Mouse (Mus musculus) kidney, adult 11 months (tissue): ENCODE data around the gene Cav3.
A peak's percentile ranks its signal among the peaks of the same experiment; 100 is the strongest.

ENCODE experiments used
- DNase-seq: peaks from one replicate; pipeline ENCODE4 v3.0.0; 2022

Gene Cav3

DNA sequence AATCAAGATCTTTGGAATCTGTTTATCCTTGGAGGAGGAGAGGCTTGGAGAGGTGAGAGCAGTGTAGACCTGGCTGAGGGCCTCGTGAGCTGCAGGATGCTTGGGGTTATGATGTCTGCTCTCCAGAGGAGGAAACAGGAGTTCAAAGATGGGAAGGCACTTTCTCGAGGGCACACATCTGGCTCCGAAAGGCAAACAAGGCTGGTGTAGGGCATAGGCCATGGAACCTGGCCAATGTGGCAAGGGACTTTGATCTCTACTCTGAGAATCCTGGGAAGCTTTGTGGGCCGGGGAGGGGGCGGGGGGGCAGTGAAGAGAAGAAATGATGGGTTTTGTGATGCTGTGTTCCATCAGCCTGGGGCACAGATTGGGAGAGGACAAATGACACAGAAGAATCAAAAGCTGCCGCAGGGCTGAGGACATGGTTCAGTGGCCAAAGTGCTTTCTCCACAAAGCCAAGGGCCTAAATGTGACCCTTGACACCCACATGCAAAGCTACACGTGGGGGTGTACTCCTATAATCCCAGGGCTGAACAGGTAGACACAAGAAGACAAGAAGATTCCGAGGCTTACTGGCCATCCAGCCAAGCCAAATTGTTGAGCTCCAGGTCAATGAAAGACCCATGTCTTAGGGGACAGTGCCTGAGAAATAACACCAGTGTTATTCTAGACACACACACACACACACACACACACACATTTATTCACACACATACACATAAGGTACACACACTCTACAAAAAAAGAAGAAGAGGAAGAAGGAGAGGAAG, 37.2 kb downstream of the Cav3 start:
- DNase-seq: peak; percentile 70

DNA sequence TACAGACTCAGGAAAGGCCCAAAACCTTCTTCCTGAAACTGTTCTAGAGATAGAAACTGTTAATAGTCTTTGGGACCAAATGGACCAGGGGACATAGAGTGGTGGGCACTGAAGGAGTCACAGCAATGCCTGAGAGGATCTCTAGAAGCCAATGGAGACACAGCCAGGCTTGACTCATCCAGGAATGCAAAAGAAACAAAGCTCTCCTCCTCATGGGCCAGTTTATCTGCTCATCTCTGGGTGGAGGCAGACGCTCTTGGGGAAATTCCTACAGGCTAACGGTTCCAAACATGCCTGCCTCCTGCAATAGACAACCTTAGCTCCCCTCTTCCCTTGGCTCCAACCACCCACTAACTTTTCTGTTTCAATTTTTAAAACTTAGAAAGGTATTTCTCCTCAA, 38.2 kb downstream of the Cav3 start:
- no peak for DNase-seq

DNA sequence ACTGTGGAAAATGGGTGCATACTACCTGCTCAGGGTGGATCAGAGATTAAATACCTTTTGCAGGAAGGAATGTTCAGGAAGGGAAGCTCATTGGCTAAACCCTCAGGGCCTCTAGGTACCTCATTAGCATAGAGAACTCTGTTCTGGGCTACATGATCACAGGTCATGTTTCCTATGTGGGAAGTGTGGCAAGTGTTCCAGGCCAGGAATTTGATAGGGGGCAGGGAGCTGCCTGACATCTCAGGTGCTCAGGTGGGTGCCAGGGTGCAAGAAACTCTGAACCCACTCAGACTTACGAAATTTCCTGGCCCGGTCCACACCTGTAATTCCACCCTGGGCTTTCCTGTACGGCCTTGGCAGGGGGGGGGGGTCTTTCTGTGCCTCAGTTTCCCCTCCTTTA, 39.4 kb downstream of the Cav3 start:
- peak; percentile 20 for DNase-seq

GRCm38 (mm10) chr6:112499456-112499855, 40.2 kb downstream of the Cav3 start:
- DNase-seq: peak; percentile 53

- DNase-seq: peak; percentile 37
These were observed 41.9 kb downstream of the Cav3 start for GRCm38 (mm10) chr6:112501156-112501555.

- DNase-seq: no peak
These were observed 48.3 kb downstream of the Cav3 start for GRCm38 (mm10) chr6:112507617-112508016.

GRCm38 (mm10) chr6:112509590-112510131, 50.4 kb downstream of the Cav3 start:
- no peak for DNase-seq

- no peak for DNase-seq
These were observed 51.0 kb downstream of the Cav3 start for GRCm38 (mm10) chr6:112510346-112510745.

DNA sequence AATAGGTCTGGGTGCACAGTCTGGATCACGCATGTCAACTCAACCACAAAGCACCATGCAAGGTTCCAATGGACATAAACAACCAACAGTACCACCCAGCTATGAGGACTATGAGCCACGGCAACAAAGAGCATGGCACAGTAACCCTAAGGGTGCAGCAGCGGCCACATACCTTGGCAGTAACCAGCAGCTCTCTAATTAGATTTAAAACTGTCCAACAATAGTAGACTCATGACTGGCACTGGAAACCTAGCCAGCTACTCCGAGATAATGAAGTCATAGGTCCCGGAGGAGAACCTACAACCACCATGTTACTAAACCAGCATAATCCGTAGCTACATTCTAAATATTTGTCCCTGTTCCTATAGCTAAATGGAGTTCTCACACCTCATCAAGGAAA, 55.3 kb downstream of the Cav3 start:
- no peak for DNase-seq

DNA sequence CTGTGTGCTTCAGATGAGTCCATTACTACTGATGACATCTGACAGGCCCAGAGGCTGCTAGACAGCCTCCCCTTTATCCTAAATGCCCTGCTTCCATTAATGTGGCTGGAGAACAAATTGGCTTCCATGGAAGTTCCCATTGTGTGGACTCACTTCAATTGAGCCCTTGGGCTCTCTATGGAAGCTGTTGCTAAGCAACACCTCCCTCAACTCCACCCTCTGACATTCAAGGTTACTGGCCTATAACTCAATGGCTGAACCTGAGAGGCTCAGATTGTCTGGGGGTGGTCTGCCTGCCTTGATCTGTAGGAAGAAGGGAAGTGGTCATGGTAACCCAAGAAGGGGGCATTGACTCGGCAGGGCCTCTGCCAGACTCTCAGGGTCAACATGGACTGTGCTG, 57.2 kb downstream of the Cav3 start:
- DNase-seq: no peak

- DNase-seq: no peak
These were observed 58.3 kb downstream of the Cav3 start for GRCm38 (mm10) chr6:112517572-112517971.

DNA sequence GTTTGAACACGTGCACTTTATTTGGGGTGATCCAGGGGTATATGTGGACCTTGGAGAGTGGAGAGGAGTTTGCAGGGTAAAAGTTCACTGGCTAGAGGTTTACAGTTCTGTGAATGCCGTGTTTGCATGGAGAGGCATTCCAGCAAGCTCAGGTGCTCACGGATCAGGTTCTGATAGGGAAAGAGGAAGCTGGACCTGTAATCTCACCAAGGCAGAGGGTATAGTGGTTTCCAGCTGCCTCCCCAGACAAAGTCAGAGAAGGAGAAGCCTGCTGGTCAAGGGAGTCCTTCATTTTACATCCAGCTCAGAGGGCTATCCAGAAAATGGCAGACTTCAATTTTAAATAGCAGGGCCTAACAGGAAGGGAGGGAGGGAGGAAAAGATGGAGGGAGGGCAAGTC, 58.7 kb downstream of the Cav3 start:
- DNase-seq: no peak
